Mouse (Mus musculus): Measurements from ENCODE around the gene Rpl22l1. TPM values are rescaled to one million over a fixed set of nuclear protein-coding genes. Genes with fewer than 3 reads are reported as not detected.
A peak's percentile ranks its signal among the peaks of the same experiment; 100 is the strongest.
"Not testable (repeated sequence)": the region's sequence is repeated elsewhere in the genome, so short reads cannot be mapped to it uniquely, and the experiment has no call there.

Rpl22l1 gene
- 2.0 and 3.1 TPM in 2 replicates for polyA plus RNA-seq (2012)

GRCm38 (mm10) chr3:28805301-28806097 is at the start of gene Rpl22l1:
Gene Rpl22l1 (plus strand): TSS chr3:28805436.
- Histone ChIP-seq H3K4me1 (ENCODE audit: control insufficient read depth) (peaks cover 28% of the 10 kb centered on the region), H3K27me3 (ENCODE audit: control insufficient read depth) (no peaks in the 10 kb centered on the region), H3K4me3 (replicated peaks) (peak within 1 kb of the TSS; percentile 86), H3K9me3 (ENCODE audit: control insufficient read depth, low read length) (no peaks in the 10 kb centered on the region), H3K36me3 (ENCODE audit: control insufficient read depth) (peaks cover 33% of the 10 kb centered on the region)
- TF ChIP-seq TAL1 (IDR thresholded peaks at IDR 0.05; ENCODE audit: low read length) (no peak), GATA1 (IDR thresholded peaks at IDR 0.05; ENCODE audit: low read length) (no peak)

GRCm38 (mm10) chr3:28755477-28755876 is 49.8 kb upstream of the Rpl22l1 start:
- TF ChIP-seq GATA1 (IDR thresholded peaks at IDR 0.05; ENCODE audit: low read length), result no peak
- no peak for TF ChIP-seq TAL1 (IDR thresholded peaks at IDR 0.05; ENCODE audit: low read length)
- no peak overlapping the region for H3K4me3 ChIP-seq (replicated peaks)
- H3K9me3 ChIP-seq (ENCODE audit: control insufficient read depth, low read length), result no peaks in the 10 kb centered on the region
- H3K36me3 ChIP-seq (ENCODE audit: control insufficient read depth), result no peaks in the 10 kb centered on the region
- H3K27me3 ChIP-seq (ENCODE audit: control insufficient read depth), result no peaks in the 10 kb centered on the region; the same call in 1 of the 2 replicates
- H3K4me1 ChIP-seq (ENCODE audit: control insufficient read depth), result no peaks in the 10 kb centered on the region

GRCm38 (mm10) chr3:28761225-28761789 is 43.9 kb upstream of the Rpl22l1 start:
- no peak overlapping the region for H3K4me3 ChIP-seq (replicated peaks)
- H3K9me3 ChIP-seq (ENCODE audit: control insufficient read depth, low read length), result no peaks in the 10 kb centered on the region
- no peaks in the 10 kb centered on the region for H3K4me1 ChIP-seq (ENCODE audit: control insufficient read depth)
- TF ChIP-seq TAL1 (IDR thresholded peaks at IDR 0.05; ENCODE audit: low read length), result no peak
- TF ChIP-seq GATA1 (IDR thresholded peaks at IDR 0.05; ENCODE audit: low read length), result no peak
- H3K27me3 ChIP-seq (ENCODE audit: control insufficient read depth), result no peaks in the 10 kb centered on the region
- H3K36me3 ChIP-seq (ENCODE audit: control insufficient read depth), result no peaks in the 10 kb centered on the region

GRCm38 (mm10) chr3:28766935-28767334 is 38.3 kb upstream of the Rpl22l1 start:
- Histone ChIP-seq H3K4me1 (ENCODE audit: control insufficient read depth) (no peaks in the 10 kb centered on the region), H3K27me3 (ENCODE audit: control insufficient read depth) (no peaks in the 10 kb centered on the region; the same call in 1 of the 2 replicates), H3K36me3 (ENCODE audit: control insufficient read depth) (no peaks in the 10 kb centered on the region), H3K4me3 (replicated peaks) (no peak overlapping the region), H3K9me3 (ENCODE audit: control insufficient read depth, low read length) (no peaks in the 10 kb centered on the region)
- TF ChIP-seq GATA1 (IDR thresholded peaks at IDR 0.05; ENCODE audit: low read length) (no peak), TAL1 (IDR thresholded peaks at IDR 0.05; ENCODE audit: low read length) (no peak)

- no peaks in the 10 kb centered on the region; the same call in 1 of the 2 replicates for H3K27me3 ChIP-seq (ENCODE audit: control insufficient read depth)
- 0 out of 2 replicates have a peak, but pooled peaks cover 2% of the 10 kb centered on the region for H3K9me3 ChIP-seq (ENCODE audit: control insufficient read depth, low read length)
- H3K4me3 ChIP-seq (replicated peaks), result no peak overlapping the region
- no peak for TF ChIP-seq TAL1 (IDR thresholded peaks at IDR 0.05; ENCODE audit: low read length)
- TF ChIP-seq GATA1 (IDR thresholded peaks at IDR 0.05; ENCODE audit: low read length), result no peak
- no peaks in the 10 kb centered on the region for H3K36me3 ChIP-seq (ENCODE audit: control insufficient read depth)
- H3K4me1 ChIP-seq (ENCODE audit: control insufficient read depth), result no peaks in the 10 kb centered on the region
Measured at GRCm38 (mm10) chr3:28768222-28768621, 37.0 kb upstream of the Rpl22l1 start.

GRCm38 (mm10) chr3:28772919-28773318 is 32.3 kb upstream of the Rpl22l1 start:
- not testable (repeated sequence) for H3K27me3 ChIP-seq (ENCODE audit: control insufficient read depth); H3K9me3 ChIP-seq (ENCODE audit: control insufficient read depth, low read length); H3K36me3 ChIP-seq (ENCODE audit: control insufficient read depth); H3K4me3 ChIP-seq (replicated peaks)
- peaks cover 44% of the 10 kb centered on the region for H3K4me1 ChIP-seq (ENCODE audit: control insufficient read depth)

- Histone ChIP-seq H3K4me1 (ENCODE audit: control insufficient read depth) (peaks cover 54% of the 10 kb centered on the region), H3K36me3 (ENCODE audit: control insufficient read depth) (peaks cover 3% of the 10 kb centered on the region), H3K4me3 (replicated peaks) (peak overlapping the region; percentile 61), H3K9me3 (ENCODE audit: control insufficient read depth, low read length) (0 out of 2 replicates have a peak, but pooled peaks cover 2% of the 10 kb centered on the region), H3K27me3 (ENCODE audit: control insufficient read depth) (no peaks in the 10 kb centered on the region)
- TF ChIP-seq TAL1 (IDR thresholded peaks at IDR 0.05; ENCODE audit: low read length) (peak; percentile 70), GATA1 (IDR thresholded peaks at IDR 0.05; ENCODE audit: low read length) (peak; percentile 86)
Measured at GRCm38 (mm10) chr3:28775361-28775760, 29.9 kb upstream of the Rpl22l1 start.

- Histone ChIP-seq H3K36me3 (ENCODE audit: control insufficient read depth) (peaks cover 3% of the 10 kb centered on the region), H3K27me3 (ENCODE audit: control insufficient read depth) (no peaks in the 10 kb centered on the region; the same call in 1 of the 2 replicates), H3K9me3 (ENCODE audit: control insufficient read depth, low read length) (peaks cover 7% of the 10 kb centered on the region; the same call in 1 of the 2 replicates), H3K4me1 (ENCODE audit: control insufficient read depth) (peaks cover 60% of the 10 kb centered on the region), H3K4me3 (replicated peaks) (peak overlapping the region; percentile 61)
- peak; percentile 53 for TF ChIP-seq TAL1 (IDR thresholded peaks at IDR 0.05; ENCODE audit: low read length)
- TF ChIP-seq GATA1 (IDR thresholded peaks at IDR 0.05; ENCODE audit: low read length), result peak; percentile 85
Measured at GRCm38 (mm10) chr3:28775958-28776357, 29.3 kb upstream of the Rpl22l1 start.

- peaks cover 2% of the 10 kb centered on the region for H3K27me3 ChIP-seq (ENCODE audit: control insufficient read depth)
- TF ChIP-seq TAL1 (IDR thresholded peaks at IDR 0.05; ENCODE audit: low read length), result peak; percentile 72
- TF ChIP-seq GATA1 (IDR thresholded peaks at IDR 0.05; ENCODE audit: low read length), result peak; percentile 63; the same call in 1 of the 2 replicates
- peaks cover 63% of the 10 kb centered on the region for H3K4me1 ChIP-seq (ENCODE audit: control insufficient read depth)
- peaks cover 3% of the 10 kb centered on the region for H3K36me3 ChIP-seq (ENCODE audit: control insufficient read depth)
- peak overlapping the region; percentile 61 for H3K4me3 ChIP-seq (replicated peaks)
- peaks cover 7% of the 10 kb centered on the region; the same call in 1 of the 2 replicates for H3K9me3 ChIP-seq (ENCODE audit: control insufficient read depth, low read length)
Measured at GRCm38 (mm10) chr3:28776491-28776890, 28.7 kb upstream of the Rpl22l1 start.
